Mouse (Mus musculus) spleen, adult 2 months (tissue): ENCODE measurements at regions not wholly inside any gene's neighbourhood (a gene's known extent, or its start where the extent isn't known, plus 50 kb on each side); places are given as distances from the start of the nearest gene placed in this dataset.

Source experiments
- CTCF ChIP-seq: fragments of 200-500 bp; IDR thresholded peaks from 2 replicates; pipeline ENCODE4 v1.5.1; 2011; ENCODE audit warnings: mild to moderate bottlenecking, inconsistent platforms; ENCODE audit not compliant: insufficient read depth, insufficient read length, insufficient replicate concordance; ENCODE audit errors: extremely low read depth
- POLR2A ChIP-seq: fragments of 200-500 bp; IDR thresholded peaks from 2 replicates; pipeline ENCODE4 v1.6.1; 2011; ENCODE audit warnings: low read depth, low read length, inconsistent platforms

DNA sequence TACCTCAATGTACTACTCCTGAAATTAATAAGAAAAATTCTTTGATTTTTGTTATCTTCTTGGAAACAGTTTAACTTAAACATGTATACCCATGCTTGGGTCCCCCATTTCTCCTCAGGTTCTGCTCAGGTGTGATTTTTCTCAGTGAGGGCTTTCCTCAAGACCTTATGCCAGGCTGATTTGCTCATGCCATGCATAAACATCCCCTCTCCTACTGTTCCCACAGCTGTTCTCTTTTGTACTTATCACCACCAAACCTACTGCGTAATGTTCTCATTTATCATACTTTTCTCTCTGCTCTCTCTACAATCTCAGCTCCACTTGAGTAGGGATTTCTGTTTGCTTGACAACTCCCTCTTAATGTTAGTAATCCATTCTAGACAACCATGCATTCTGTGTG, 692.1 kb downstream of the Hace1 start:
- TF ChIP-seq POLR2A: no peak
- no peak for TF ChIP-seq CTCF
